Mouse (Mus musculus) liver, postnatal 0 days (tissue): ENCODE results near the gene Sobp.

Experiments used
- CTCF ChIP-seq: sonication (generic); IDR thresholded peaks from 2 replicates; pipeline ENCODE4 v1.5.1; 2016; ENCODE audit warnings: antibody characterized with exemption, low read depth
- EP300 ChIP-seq: IDR thresholded peaks from 2 replicates; pipeline ENCODE4 v1.6.1; 2016; ENCODE audit warnings: antibody characterized with exemption, low read depth, mild to moderate bottlenecking

DNA sequence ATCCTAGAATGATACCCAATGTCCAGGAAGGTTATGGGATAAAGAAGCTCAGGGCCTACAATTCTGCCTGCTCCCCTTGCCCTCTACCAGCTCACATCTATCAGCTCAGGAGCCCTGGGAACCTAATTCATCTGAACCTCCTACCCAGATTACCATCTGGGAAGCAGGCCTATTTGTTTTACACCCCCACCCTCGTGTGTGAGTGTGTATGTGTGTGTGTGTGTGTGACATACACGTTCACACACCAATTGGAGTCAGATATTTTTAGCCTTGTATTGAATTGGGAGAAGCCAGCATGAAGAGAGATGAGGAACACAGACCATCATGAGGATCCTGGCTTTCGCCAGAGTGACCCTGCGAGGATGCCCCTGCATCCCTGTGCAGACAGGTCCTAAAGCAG lies 77.7 kb downstream of the Sobp start:
- TF ChIP-seq CTCF (no peak), EP300 (no peak)
